Mouse (Mus musculus): ENCODE data around the gene Lrrc18. TPM values are rescaled to one million over a fixed set of nuclear protein-coding genes. Genes with fewer than 3 reads are reported as not detected.

Lrrc18 gene
- polyA plus RNA-seq (2016; fragmentation: Nextera tagmentation; extraction: Ambion mirVana): 0.22 and 0.51 TPM in 2 replicates

- no peak for ATAC-seq (ENCODE audit: insufficient number of reproducible peaks, low FRiP score)
- Histone ChIP-seq H3K9ac (no peak within 1 kb of the TSS), H3K4me3 (no peak within 1 kb of the TSS), H3K27me3 (replicated peaks) (no peaks in the 10 kb centered on the region), H3K36me3 (no peaks in the 10 kb centered on the region), H3K4me1 (replicated peaks) (peaks cover 13% of the 10 kb centered on the region), H3K9me3 (replicated peaks) (no peaks in the 10 kb centered on the region), H3K4me2 (no peak within 1 kb of the TSS), H3K27ac (ENCODE audit: poor library complexity, severe bottlenecking) (no peak within 1 kb of the TSS)
- 89% methylated on average over 2 of the region's 2 CpGs for WGBS
These were observed at the start of gene Lrrc18 for GRCm38 (mm10) chr14:32991082-32991481. TSS of gene Lrrc18 (plus strand) at chr14:32991382.

- 87% methylated on average over 2 of the region's 2 CpGs for WGBS
- peaks cover 11% of the 10 kb centered on the region for H3K4me1 ChIP-seq (replicated peaks)
These were observed 43.7 kb upstream of the Lrrc18 start for GRCm38 (mm10) chr14:32947512-32947911.

GRCm38 (mm10) chr14:32950312-32951301 lies 40.6 kb upstream of the Lrrc18 start:
- H3K9me3 ChIP-seq (replicated peaks): no peaks in the 10 kb centered on the region
- H3K9ac ChIP-seq: no peak overlapping the region
- no peak overlapping the region for H3K4me3 ChIP-seq
- 0 out of 2 replicates have a peak, but pooled peaks have one; percentile 34 for ATAC-seq (ENCODE audit: insufficient number of reproducible peaks, low FRiP score)
- peaks cover 11% of the 10 kb centered on the region for H3K4me1 ChIP-seq (replicated peaks)
- H3K36me3 ChIP-seq: no peaks in the 10 kb centered on the region
- peak overlapping the region; percentile 27 for H3K4me2 ChIP-seq
- 0 out of 2 replicates have a peak, but pooled peaks cover 6% of the 10 kb centered on the region for H3K27me3 ChIP-seq (replicated peaks)
- WGBS: 47% methylated on average over 20 of the region's 20 CpGs
- peak overlapping the region; percentile 45 for H3K27ac ChIP-seq (ENCODE audit: poor library complexity, severe bottlenecking)

More at GRCm38 (mm10) chr14:32947512-32947911, 43.7 kb upstream of the Lrrc18 start:
- Histone ChIP-seq H3K4me2 (no peak overlapping the region), H3K9me3 (replicated peaks) (no peaks in the 10 kb centered on the region), H3K9ac (no peak overlapping the region), H3K36me3 (no peaks in the 10 kb centered on the region), H3K27me3 (replicated peaks) (0 out of 2 replicates have a peak, but pooled peaks cover 5% of the 10 kb centered on the region), H3K27ac (ENCODE audit: poor library complexity, severe bottlenecking) (no peak overlapping the region), H3K4me3 (no peak overlapping the region)
- ATAC-seq (ENCODE audit: insufficient number of reproducible peaks, low FRiP score): no peak

- WGBS: 34% methylated on average over 8 of the region's 8 CpGs
- Histone ChIP-seq H3K4me2 (no peak overlapping the region), H3K36me3 (no peaks in the 10 kb centered on the region), H3K9ac (no peak overlapping the region), H3K27ac (ENCODE audit: poor library complexity, severe bottlenecking) (peak overlapping the region; percentile 45), H3K9me3 (replicated peaks) (no peaks in the 10 kb centered on the region), H3K27me3 (replicated peaks) (0 out of 2 replicates have a peak, but pooled peaks cover 6% of the 10 kb centered on the region), H3K4me1 (replicated peaks) (peaks cover 38% of the 10 kb centered on the region), H3K4me3 (no peak overlapping the region)
- ATAC-seq (ENCODE audit: insufficient number of reproducible peaks, low FRiP score): peak; percentile 56
These were observed 34.7 kb upstream of the Lrrc18 start for GRCm38 (mm10) chr14:32956486-32956885.

- no peak overlapping the region for H3K4me2 ChIP-seq
- H3K9ac ChIP-seq: no peak overlapping the region
- peak overlapping the region; percentile 32; the same call in 1 of the 2 replicates for H3K27ac ChIP-seq (ENCODE audit: poor library complexity, severe bottlenecking)
- peaks cover 47% of the 10 kb centered on the region for H3K4me1 ChIP-seq (replicated peaks)
- WGBS: 38% methylated on average over 8 of the region's 8 CpGs
- no peaks in the 10 kb centered on the region for H3K36me3 ChIP-seq
- H3K4me3 ChIP-seq: no peak overlapping the region
- H3K9me3 ChIP-seq (replicated peaks): no peaks in the 10 kb centered on the region
- ATAC-seq (ENCODE audit: insufficient number of reproducible peaks, low FRiP score): no peak; the same call in 1 of the 2 replicates
- no peaks in the 10 kb centered on the region for H3K27me3 ChIP-seq (replicated peaks)
These were observed 32.5 kb upstream of the Lrrc18 start for GRCm38 (mm10) chr14:32958671-32959070.

GRCm38 (mm10) chr14:32960481-32960880 lies 30.7 kb upstream of the Lrrc18 start:
- no peak for ATAC-seq (ENCODE audit: insufficient number of reproducible peaks, low FRiP score)
- WGBS: 39% methylated on average over 5 of the region's 5 CpGs
- peaks cover 47% of the 10 kb centered on the region for H3K4me1 ChIP-seq (replicated peaks)
- H3K36me3 ChIP-seq: no peaks in the 10 kb centered on the region
- no peaks in the 10 kb centered on the region for H3K27me3 ChIP-seq (replicated peaks)
- H3K4me3 ChIP-seq: no peak overlapping the region
- H3K9me3 ChIP-seq (replicated peaks): no peaks in the 10 kb centered on the region
- no peak overlapping the region for H3K27ac ChIP-seq (ENCODE audit: poor library complexity, severe bottlenecking)
- H3K4me2 ChIP-seq: no peak overlapping the region
- H3K9ac ChIP-seq: no peak overlapping the region

GRCm38 (mm10) chr14:32964742-32965141 lies 26.4 kb upstream of the Lrrc18 start:
- Histone ChIP-seq H3K4me3 (no peak overlapping the region), H3K36me3 (no peaks in the 10 kb centered on the region), H3K9me3 (replicated peaks) (no peaks in the 10 kb centered on the region), H3K4me2 (no peak overlapping the region), H3K27ac (ENCODE audit: poor library complexity, severe bottlenecking) (no peak overlapping the region), H3K4me1 (replicated peaks) (peaks cover 14% of the 10 kb centered on the region), H3K27me3 (replicated peaks) (no peaks in the 10 kb centered on the region), H3K9ac (no peak overlapping the region)
- 74% methylated on average over 10 of the region's 10 CpGs for WGBS
- ATAC-seq (ENCODE audit: insufficient number of reproducible peaks, low FRiP score): no peak

GRCm38 (mm10) chr14:32970700-32971099 lies 20.5 kb upstream of the Lrrc18 start:
- H3K4me2 ChIP-seq: no peak overlapping the region
- H3K4me3 ChIP-seq: no peak overlapping the region
- peaks cover 4% of the 10 kb centered on the region; the same call in 1 of the 2 replicates for H3K27me3 ChIP-seq (replicated peaks)
- WGBS: 80% methylated on average over 9 of the region's 9 CpGs
- ATAC-seq (ENCODE audit: insufficient number of reproducible peaks, low FRiP score): no peak
- H3K36me3 ChIP-seq: no peaks in the 10 kb centered on the region
- H3K9ac ChIP-seq: no peak overlapping the region
- H3K9me3 ChIP-seq (replicated peaks): no peaks in the 10 kb centered on the region
- H3K27ac ChIP-seq (ENCODE audit: poor library complexity, severe bottlenecking): no peak overlapping the region
- H3K4me1 ChIP-seq (replicated peaks): no peaks in the 10 kb centered on the region

GRCm38 (mm10) chr14:32984176-32984738 lies 6.9 kb upstream of the Lrrc18 start:
- WGBS: 39% methylated on average over 6 of the region's 6 CpGs
- no peak for ATAC-seq (ENCODE audit: insufficient number of reproducible peaks, low FRiP score)
- Histone ChIP-seq H3K36me3 (no peaks in the 10 kb centered on the region), H3K4me3 (no peak overlapping the region), H3K4me1 (replicated peaks) (peaks cover 12% of the 10 kb centered on the region), H3K9me3 (replicated peaks) (no peaks in the 10 kb centered on the region), H3K4me2 (no peak overlapping the region), H3K27ac (ENCODE audit: poor library complexity, severe bottlenecking) (no peak overlapping the region), H3K27me3 (replicated peaks) (no peaks in the 10 kb centered on the region), H3K9ac (no peak overlapping the region)

- H3K27me3 ChIP-seq (replicated peaks): no peaks in the 10 kb centered on the region
- H3K9ac ChIP-seq: no peak overlapping the region
- no peak overlapping the region for H3K4me3 ChIP-seq
- no peak overlapping the region for H3K27ac ChIP-seq (ENCODE audit: poor library complexity, severe bottlenecking)
- no peak for ATAC-seq (ENCODE audit: insufficient number of reproducible peaks, low FRiP score)
- H3K4me2 ChIP-seq: no peak overlapping the region
- H3K36me3 ChIP-seq: no peaks in the 10 kb centered on the region
- H3K4me1 ChIP-seq (replicated peaks): peaks cover 12% of the 10 kb centered on the region
- 80% methylated on average over 4 of the region's 4 CpGs for WGBS
- H3K9me3 ChIP-seq (replicated peaks): no peaks in the 10 kb centered on the region
These were observed 4.5 kb upstream of the Lrrc18 start for GRCm38 (mm10) chr14:32986659-32987058.

All from heart, embryonic 12.5 days (tissue).